Mouse (Mus musculus): ENCODE measurements around the gene Eif3i. TPM values are rescaled to one million over a fixed set of nuclear protein-coding genes. Genes with fewer than 3 reads are reported as not detected.

Gene Eif3i
- total RNA-seq, 2 experiments from 2014 or later, result 187 to 188 TPM

DNA sequence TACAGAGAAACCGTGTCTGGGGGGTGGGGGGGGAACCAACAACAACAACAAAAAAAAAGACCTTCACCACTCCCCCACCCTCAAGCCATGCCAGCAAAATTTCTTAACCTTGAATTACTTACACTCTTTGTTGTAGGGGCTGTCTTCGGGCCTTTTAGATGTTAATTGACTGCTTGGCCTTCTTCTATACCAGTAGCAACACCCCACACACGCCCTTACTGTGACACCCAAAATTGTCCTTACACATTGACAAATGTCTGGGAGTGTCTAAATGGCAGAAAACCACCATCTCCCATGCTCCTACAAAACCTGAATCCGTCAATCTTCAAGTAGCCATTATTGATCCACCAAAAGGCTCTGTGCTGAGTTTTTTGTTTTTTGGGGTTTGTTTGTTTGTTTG lies 56.3 kb downstream of the Eif3i start:
- DNase-seq (ENCODE audit: low spot score in 2 of 2), result no peak

DNA sequence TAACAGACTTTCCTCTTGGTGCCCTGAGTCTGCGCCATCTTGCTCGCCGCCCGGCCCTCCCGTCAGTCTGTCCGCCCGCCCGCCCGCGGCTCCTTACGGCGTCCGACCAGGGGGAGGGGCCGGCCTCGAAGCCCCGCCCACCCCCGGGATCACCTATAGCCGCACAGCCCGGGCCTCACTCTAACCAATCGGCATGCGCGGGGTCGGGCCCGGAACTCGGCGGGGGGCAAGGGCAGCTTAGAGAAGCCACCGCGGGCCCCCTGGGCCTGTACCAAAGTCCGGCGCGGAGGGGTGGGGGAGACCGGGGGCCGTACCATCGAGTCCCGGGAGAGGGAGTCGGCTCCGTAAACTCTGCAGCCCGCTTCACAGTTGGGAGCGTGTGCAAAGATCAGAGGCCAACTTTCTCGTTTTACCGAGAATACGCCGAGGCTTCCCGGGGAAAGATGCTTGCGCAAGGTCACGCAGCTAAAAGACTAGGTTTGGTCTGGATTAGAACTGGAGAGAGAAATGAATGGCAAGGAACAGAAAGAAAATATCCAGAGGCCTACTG lies 57.8 kb downstream of the Eif3i start, which contains the start of gene Hdac1:
TSS of gene Hdac1 (minus strand) at position 122 of the 550 bp plus-strand sequence.
- peak; percentile 96 to 98 for DNase-seq (ENCODE audit: low spot score in 2 of 2)

Small RNA genes lying within 50 kb of the gene (microRNA-seq; reads per million reads assigned to microRNA genes)
- gene Mir8119, result not detected

Other genes with a start within 250 kb of the Eif3i start
- gene Zbtb8a, start 222.5 kb downstream of the Eif3i start, total RNA-seq (2021), result 10 to 100 TPM; 12.2 to 14.0 TPM
- gene Zbtb8b, start 159.8 kb downstream of the Eif3i start, total RNA-seq (2021), result 1 to 10 TPM; 1.1 TPM
- gene Bsdc1, start 139.1 kb downstream of the Eif3i start, total RNA-seq (2021), result 10 to 100 TPM; 55.4 TPM
- not detected for gene Tssk3, start 109.6 kb downstream of the Eif3i start, total RNA-seq (2021)
- not detected for gene Fam229a, start 109.5 kb downstream of the Eif3i start, total RNA-seq (2021)
- gene Marcksl1, start 87.1 kb downstream of the Eif3i start, total RNA-seq (2021), result 100 to 1,000 TPM; 157 to 183 TPM
- 10 to 100 TPM; 74.9 to 84.8 TPM for gene Hdac1, start 57.9 kb downstream of the Eif3i start, total RNA-seq (2021)
- gene Lck, start 27.0 kb downstream of the Eif3i start, total RNA-seq (2021), result 1 to 10 TPM; 8.7 to 9.7 TPM
- 10 to 100 TPM; 30.9 to 33.5 TPM for gene Fam167b, start 22.1 kb downstream of the Eif3i start, total RNA-seq (2021)
- gene Tmem234, start within 50 bp of the Eif3i start, total RNA-seq (2021), result 100 to 1,000 TPM; 111 to 114 TPM
- gene Dcdc2b, start 13.6 kb upstream of the Eif3i start, total RNA-seq (2021), result 1 to 10 TPM; 2.9 to 3.3 TPM
- 10 to 100 TPM; 26.6 to 31.2 TPM for gene Iqcc, start 18.5 kb upstream of the Eif3i start, total RNA-seq (2021)
- gene Ccdc28b, start 23.3 kb upstream of the Eif3i start, total RNA-seq (2021), result 10 to 100 TPM; 61.5 to 62.6 TPM
- 10 to 100 TPM; 73.6 to 79.8 TPM for gene Txlna, start 40.4 kb upstream of the Eif3i start, total RNA-seq (2021)
- 10 to 100 TPM; 79.1 TPM for gene Kpna6, start 72.1 kb upstream of the Eif3i start, total RNA-seq (2021)
- 10 to 100 TPM; 15.9 to 19.4 TPM for gene Tmem39b, start 96.2 kb upstream of the Eif3i start, total RNA-seq (2021)
- 100 to 1,000 TPM; 122 to 138 TPM for gene Khdrbs1, start 141.7 kb upstream of the Eif3i start, total RNA-seq (2021)
- 100 to 1,000 TPM; 282 to 309 TPM for gene Ptp4a2, start 210.6 kb upstream of the Eif3i start, total RNA-seq (2021)